Mouse (Mus musculus): ENCODE results near the gene 2310061I04Rik. TPM values are rescaled to one million over a fixed set of nuclear protein-coding genes. Genes with fewer than 3 reads are reported as not detected.

Gene 2310061I04Rik
- total and polyA plus RNA-seq, 3 experiments: 11.4 to 106 TPM; not detected in 1

GRCm38 (mm10) chr17:35879245-35880057, 17.8 kb downstream of the 2310061I04Rik start, which contains the start of gene Dhx16 (continued):
- TF ChIP-seq ZNF384 (IDR thresholded peaks at IDR 0.05; ENCODE audit: low read depth, low read length) (no peak; the same call in 1 of the 2 replicates), ELF1 (IDR thresholded peaks at IDR 0.05; ENCODE audit: low read depth, low read length) (peak; percentile 99), MEF2A (IDR thresholded peaks at IDR 0.05; ENCODE audit: extremely low read depth, insufficient replicate concordance, low read depth, low read length, poor library complexity, severe bottlenecking) (0 out of 2 replicates have a peak, but pooled peaks have one; percentile 23), HCFC1 (IDR thresholded peaks at IDR 0.05; ENCODE audit: low read depth, low read length) (peak; percentile 96), TBP (IDR thresholded peaks at IDR 0.05; ENCODE audit: low read depth, low read length) (0 out of 2 replicates have a peak, but pooled peaks have one; percentile 52), USF2 (IDR thresholded peaks at IDR 0.05; ENCODE audit: borderline replicate concordance in 1 of 2, insufficient read depth in 1 of 2, low read depth in 1 of 2, low read length in 2 of 2) (no peak), USF1 (IDR thresholded peaks at IDR 0.05; ENCODE audit: low read depth, low read length) (0 out of 2 replicates have a peak, but pooled peaks have one; percentile 20), EP300 (IDR thresholded peaks at IDR 0.05; ENCODE audit: low read depth in 1 of 2, low read length in 2 of 2) (no peak; a peak in 1 of 4 replicates), SIN3A (IDR thresholded peaks at IDR 0.05; ENCODE audit: low read length) (peak; percentile 97), E2F4 (IDR thresholded peaks at IDR 0.05; ENCODE audit: borderline replicate concordance, low read depth, low read length) (peak; percentile 25; the same call in 1 of the 2 replicates)

- Histone ChIP-seq H3K27me3 (ENCODE audit: control insufficient read depth in 1 of 2, insufficient read depth in 2 of 2, low read length in 2 of 2) (no peaks in the 10 kb centered on the region), H3K4me3 (ENCODE audit: control insufficient read depth in 1 of 2, insufficient read depth in 1 of 2, low read depth in 2 of 2, low read length in 2 of 2) (no peak overlapping the region), H3K79me2 (ENCODE audit: control insufficient read depth, insufficient read depth, low read length, poor library complexity) (peaks cover 5% of the 10 kb centered on the region), H3K9ac (ENCODE audit: control insufficient read depth, low read depth, low read length, poor library complexity, severe bottlenecking) (no peak overlapping the region), H3K4me1 (ENCODE audit: control insufficient read depth in 1 of 2, insufficient read depth in 2 of 2, low read length in 2 of 2) (peaks cover 0 to 14% of the 10 kb centered on the region in 2 experiments; a peak in 3 of 4 replicates), H3K27ac (ENCODE audit: control insufficient read depth, low read depth, low read length) (peak overlapping the region; percentile 65), H3K36me3 (ENCODE audit: control insufficient read depth in 1 of 2, insufficient read depth in 2 of 2, low read length in 2 of 2) (peaks cover 0 to 14% of the 10 kb centered on the region in 2 experiments; a peak in 2 of 4 replicates), H3K9me3 (replicated peaks; ENCODE audit: insufficient read depth, low read length) (no peaks in the 10 kb centered on the region)
- TF ChIP-seq POLR2AphosphoS5 (IDR thresholded peaks at IDR 0.05; ENCODE audit: borderline replicate concordance, low read depth, low read length): no peak
- TF ChIP-seq CHD2 (IDR thresholded peaks at IDR 0.05; ENCODE audit: low read length): no peak
- no peak for TF ChIP-seq GABPA (IDR thresholded peaks at IDR 0.05; ENCODE audit: low read depth, low read length)
- no peak for TF ChIP-seq SMC3 (IDR thresholded peaks at IDR 0.05; ENCODE audit: low read depth, low read length)
- TF ChIP-seq USF1 (IDR thresholded peaks at IDR 0.05; ENCODE audit: low read depth, low read length): no peak
- TF ChIP-seq MEF2A (IDR thresholded peaks at IDR 0.05; ENCODE audit: extremely low read depth, insufficient replicate concordance, low read depth, low read length, poor library complexity, severe bottlenecking): no peak
- no peak for TF ChIP-seq E2F4 (IDR thresholded peaks at IDR 0.05; ENCODE audit: borderline replicate concordance, low read depth, low read length)
- no peak for TF ChIP-seq MYC (IDR thresholded peaks at IDR 0.05; ENCODE audit: low read depth, low read length)
- TF ChIP-seq MYB (IDR thresholded peaks at IDR 0.05; ENCODE audit: low read depth, low read length): no peak
- no peak for TF ChIP-seq NELFE (IDR thresholded peaks at IDR 0.05; ENCODE audit: low read depth, low read length)
- TF ChIP-seq KAT2A (conservative IDR thresholded peaks at IDR 0.05; ENCODE audit: low read depth, low read length): no peak
- no peak for TF ChIP-seq MXI1 (IDR thresholded peaks at IDR 0.05; ENCODE audit: low read depth, low read length)
- TF ChIP-seq POLR2AphosphoS2 (IDR thresholded peaks at IDR 0.05; ENCODE audit: low read length): no peak
- TF ChIP-seq MAZ (IDR thresholded peaks at IDR 0.05; ENCODE audit: low read depth, low read length): no peak
- no peak for TF ChIP-seq POLR2A (IDR thresholded peaks at IDR 0.05; ENCODE audit: control insufficient read depth in 1 of 2, insufficient read depth in 1 of 2, low read depth in 1 of 2, low read length in 2 of 2, poor library complexity in 1 of 2)
- TF ChIP-seq ZKSCAN1 (IDR thresholded peaks at IDR 0.05; ENCODE audit: low read depth, low read length): no peak
- TF ChIP-seq ZNF384 (IDR thresholded peaks at IDR 0.05; ENCODE audit: low read depth, low read length): no peak
- no peak for TF ChIP-seq EP300 (IDR thresholded peaks at IDR 0.05; ENCODE audit: low read depth in 1 of 2, low read length in 2 of 2)
- DNase-seq (ENCODE audit: low read depth, low spot score): no peak
These were observed 22.5 kb downstream of the 2310061I04Rik start for GRCm38 (mm10) chr17:35874721-35875120.

Data from MEL (cell line).